Mouse (Mus musculus) MEL (cell line): ENCODE data around the gene Phf7. TPM values are rescaled to one million over a fixed set of nuclear protein-coding genes. Genes with fewer than 3 reads are reported as not detected.

Experiments used
- DNase-seq: peaks from one replicate; pipeline ENCODE4 v3.0.0; 2011; ENCODE audit warnings: low read depth, low spot score
- H3K27ac ChIP-seq: 2 replicates; pipeline ENCODE4 v1.5.1; 2012; ENCODE audit warnings: low read depth, mild to moderate bottlenecking, control low read depth, low read length, moderate library complexity; ENCODE audit not compliant: control insufficient read depth
- H3K27me3 ChIP-seq, 2 experiments: fragments of 150-350 bp in 1 of 2; sonication (generic) in 1 of 2; 2 replicates each; pipeline ENCODE4 v1.6.1; 2012; ENCODE audit warnings: low read length in 2 of 2, mild to moderate bottlenecking in 2 of 2, improper control_type of control experiment in 1 of 2, moderate library complexity in 1 of 2; ENCODE audit not compliant: insufficient read depth in 2 of 2, control insufficient read depth in 1 of 2
- H3K36me3 ChIP-seq, 2 experiments: 2 replicates each; pipeline ENCODE4 v1.6.1; 2012 to 2014; ENCODE audit warnings: low read length in 2 of 2, improper control_type of control experiment in 1 of 2, inconsistent platforms in 1 of 2, mild to moderate bottlenecking in 1 of 2; ENCODE audit not compliant: insufficient read depth in 2 of 2, control insufficient read depth in 1 of 2
- H3K4me1 ChIP-seq, 2 experiments: fragments of 150-350 bp in 1 of 2; sonication (generic) in 1 of 2; 2 replicates each; pipeline ENCODE4 v1.6.1; 2012; ENCODE audit warnings: low read length in 2 of 2, improper control_type of control experiment in 1 of 2, mild to moderate bottlenecking in 1 of 2; ENCODE audit not compliant: insufficient read depth in 2 of 2, control insufficient read depth in 1 of 2
- H3K4me3 ChIP-seq, 2 experiments: fragments of 150-350 bp in 1 of 2; sonication (generic) in 1 of 2; 2 replicates each; pipeline ENCODE4 v1.5.1; 2012; ENCODE audit warnings: low read depth in 2 of 2, low read length in 2 of 2, mild to moderate bottlenecking in 2 of 2, moderate library complexity in 2 of 2, control low read depth in 1 of 2, improper control_type of control experiment in 1 of 2; ENCODE audit not compliant: control insufficient read depth in 1 of 2, insufficient read depth in 1 of 2
- H3K79me2 ChIP-seq: 2 replicates; pipeline ENCODE4 v1.6.1; 2012; ENCODE audit warnings: mild to moderate bottlenecking, low read length, moderate library complexity; ENCODE audit not compliant: control insufficient read depth, poor library complexity, insufficient read depth
- H3K9ac ChIP-seq: 2 replicates; pipeline ENCODE4 v1.6.1; 2012; ENCODE audit warnings: low read depth, mild to moderate bottlenecking, control low read depth, low read length, moderate library complexity; ENCODE audit not compliant: control insufficient read depth, poor library complexity, severe bottlenecking
- H3K9me3 ChIP-seq: fragments of 150-350 bp; sonication (generic); replicated peaks from 2 replicates; pipeline ENCODE4 v1.6.1; 2012; ENCODE audit warnings: mild to moderate bottlenecking, low read length, improper control_type of control experiment, moderate library complexity; ENCODE audit not compliant: insufficient read depth
- BHLHE40 ChIP-seq: IDR thresholded peaks from 2 replicates; pipeline ENCODE4 v1.6.1; 2012; ENCODE audit warnings: low read depth, mild to moderate bottlenecking, inconsistent platforms, low read length, improper control_type of control experiment, borderline replicate concordance
- CTCF ChIP-seq, 3 experiments: IDR thresholded peaks in 2 of 3; conservative IDR thresholded peaks in 1 of 3; 2 replicates each; pipeline ENCODE4 v1.5.1; 2011 to 2012; ENCODE audit warnings: low read length in 3 of 3, low read depth in 2 of 3, mild to moderate bottlenecking in 2 of 3, improper control_type of control experiment in 1 of 3, inconsistent platforms in 1 of 3, mixed read lengths in 1 of 3, moderate library complexity in 1 of 3; ENCODE audit not compliant: control insufficient read depth in 1 of 3, insufficient read depth in 1 of 3, poor library complexity in 1 of 3, severe bottlenecking in 1 of 3
- E2F4 ChIP-seq: IDR thresholded peaks from 2 replicates; pipeline ENCODE4 v1.6.1; 2011; ENCODE audit warnings: low read depth, low read length, improper control_type of control experiment, borderline replicate concordance
- ETS1 ChIP-seq: IDR thresholded peaks from 2 replicates; pipeline ENCODE4 v1.6.1; 2012; ENCODE audit warnings: low read depth, mild to moderate bottlenecking, inconsistent platforms, low read length, improper control_type of control experiment, moderate library complexity
- GABPA ChIP-seq: IDR thresholded peaks from 2 replicates; pipeline ENCODE4 v1.6.1; 2012; ENCODE audit warnings: low read depth, mild to moderate bottlenecking, inconsistent platforms, low read length, improper control_type of control experiment, moderate library complexity
- HCFC1 ChIP-seq: IDR thresholded peaks from 2 replicates; pipeline ENCODE4 v1.6.1; 2012; ENCODE audit warnings: low read depth, mild to moderate bottlenecking, inconsistent platforms, low read length, improper control_type of control experiment, moderate library complexity
- JUND ChIP-seq: IDR thresholded peaks from 2 replicates; pipeline ENCODE4 v1.6.1; 2011; ENCODE audit warnings: low read depth, mild to moderate bottlenecking, improper control_type of control experiment, low read length
- KAT2A ChIP-seq: conservative IDR thresholded peaks from 2 replicates; pipeline ENCODE4 v1.6.1; 2012; ENCODE audit warnings: low read depth, low read length, improper control_type of control experiment, inconsistent platforms
- MAFK ChIP-seq: IDR thresholded peaks from 2 replicates; pipeline ENCODE4 v1.6.1; 2011; ENCODE audit warnings: low read depth, mild to moderate bottlenecking, low read length, improper control_type of control experiment, borderline replicate concordance
- MXI1 ChIP-seq: IDR thresholded peaks from 2 replicates; pipeline ENCODE4 v1.6.1; 2011; ENCODE audit warnings: mild to moderate bottlenecking, low read depth, low read length, improper control_type of control experiment
- MYB ChIP-seq: IDR thresholded peaks from 2 replicates; pipeline ENCODE4 v1.6.1; 2011; ENCODE audit warnings: mild to moderate bottlenecking, low read depth, low read length, improper control_type of control experiment
- MYC ChIP-seq: IDR thresholded peaks from 2 replicates; pipeline ENCODE4 v1.6.1; 2011; ENCODE audit warnings: low read depth, mild to moderate bottlenecking, low read length, improper control_type of control experiment, moderate library complexity
- POLR2A ChIP-seq, 2 experiments: IDR thresholded peaks; 2 replicates each; pipeline ENCODE4 v1.6.1; 2011 to 2012; ENCODE audit warnings: low read length in 2 of 2, mild to moderate bottlenecking in 2 of 2, control low read depth in 1 of 2, improper control_type of control experiment in 1 of 2, low read depth in 1 of 2, moderate library complexity in 1 of 2; ENCODE audit not compliant: control insufficient read depth in 1 of 2, insufficient read depth in 1 of 2, poor library complexity in 1 of 2
- POLR2AphosphoS5 ChIP-seq: IDR thresholded peaks from 2 replicates; pipeline ENCODE4 v1.6.1; 2012; ENCODE audit warnings: low read depth, borderline replicate concordance, mild to moderate bottlenecking, inconsistent platforms, low read length, moderate library complexity, mixed read lengths
- SMC3 ChIP-seq: IDR thresholded peaks from 2 replicates; pipeline ENCODE4 v1.6.1; 2011; ENCODE audit warnings: low read depth, low read length, improper control_type of control experiment
- UBTF ChIP-seq: IDR thresholded peaks from 2 replicates; pipeline ENCODE4 v1.6.1; 2012; ENCODE audit warnings: low read depth, mild to moderate bottlenecking, inconsistent platforms, low read length, improper control_type of control experiment, moderate library complexity, borderline replicate concordance; ENCODE audit not compliant: insufficient read depth
- USF1 ChIP-seq: IDR thresholded peaks from 2 replicates; pipeline ENCODE4 v1.6.1; 2014; ENCODE audit warnings: low read depth, mild to moderate bottlenecking, inconsistent platforms, low read length, improper control_type of control experiment, moderate library complexity
- USF2 ChIP-seq, 2 experiments: IDR thresholded peaks; 2 replicates each; pipeline ENCODE4 v1.6.1; 2011 to 2012; ENCODE audit warnings: improper control_type of control experiment in 2 of 2, low read length in 2 of 2, borderline replicate concordance in 1 of 2, inconsistent platforms in 1 of 2, low read depth in 1 of 2, mild to moderate bottlenecking in 1 of 2; ENCODE audit not compliant: insufficient read depth in 1 of 2
- ZC3H11A ChIP-seq: IDR thresholded peaks from 2 replicates; pipeline ENCODE4 v1.6.1; 2012; ENCODE audit warnings: low read depth, mild to moderate bottlenecking, inconsistent platforms, low read length, improper control_type of control experiment
- ZMIZ1 ChIP-seq: IDR thresholded peaks from 2 replicates; pipeline ENCODE4 v1.6.1; 2012; ENCODE audit warnings: low read depth, mild to moderate bottlenecking, inconsistent platforms, low read length, improper control_type of control experiment, moderate library complexity
- ZNF384 ChIP-seq: IDR thresholded peaks from 2 replicates; pipeline ENCODE4 v1.6.1; 2012; ENCODE audit warnings: low read depth, mild to moderate bottlenecking, inconsistent platforms, low read length, improper control_type of control experiment
- polyA plus RNA-seq, 2 experiments: library from polyadenylated mRNA; stranded (reverse) in 1 of 2; unstranded in 1 of 2; fragments of >175 nt in 1 of 2; fragments of >200 nt in 1 of 2; gene quantifications; 2 replicates each; pipeline versions ENCODE4 v1.2.1 to v1.2.4; 2012; ENCODE audit warnings: low replicate concordance in 2 of 2, low read depth in 1 of 2; ENCODE audit not compliant: insufficient read length in 2 of 2, insufficient read depth in 1 of 2, missing spikeins in 1 of 2
- total RNA-seq: library from RNA; depleted of rRNA; stranded (reverse); fragments of 300-350 nt; gene quantifications from 2 replicates; pipeline ENCODE4 v1.2.3, GENCODE M21; 2012

Phf7 gene
- total and polyA plus RNA-seq, 3 experiments: 6.0 to 7.6 TPM; not detected in 1

DNA sequence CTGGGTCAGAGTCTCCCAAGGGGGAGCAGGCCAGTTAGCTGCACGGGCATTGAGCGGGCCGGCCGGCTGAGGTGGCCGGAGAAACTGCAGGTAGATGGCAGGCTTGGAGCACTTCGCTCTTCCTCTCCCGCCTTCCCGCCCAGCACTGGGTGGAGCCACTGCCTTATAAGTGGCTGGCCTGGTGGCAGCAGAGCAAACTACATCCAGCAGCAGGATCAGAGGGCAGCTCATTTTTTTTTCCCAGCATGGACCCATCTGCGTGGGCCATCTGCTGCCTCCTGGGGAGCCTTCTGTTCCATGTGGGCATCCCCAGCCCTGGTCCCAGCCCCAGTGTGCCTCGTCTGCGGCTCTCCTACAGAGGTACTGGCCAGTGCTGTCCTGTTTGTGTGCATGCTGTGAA, 33.5 kb downstream of the Phf7 start, which contains the start of gene Sema3g:
Sema3g (plus strand) TSS at position 195 of the 400 bp plus-strand sequence.
- Histone ChIP-seq H3K9me3 (no peaks in the 10 kb centered on the region), H3K4me1 (peaks cover 0 to 2% of the 10 kb centered on the region in 2 experiments; a peak in 1 of 4 replicates), H3K4me3 (no peak within 1 kb of the TSS), H3K79me2 (no peaks in the 10 kb centered on the region), H3K27me3 (peaks cover 0 to 5% of the 10 kb centered on the region in 2 experiments; a peak in 2 of 4 replicates), H3K9ac (no peak within 1 kb of the TSS; the same call in 1 of the 2 replicates), H3K27ac (no peak within 1 kb of the TSS), H3K36me3 (no peaks in the 10 kb centered on the region)
- TF ChIP-seq CTCF (IDR thresholded peaks at IDR 0.05 in 2 of 3, conservative IDR thresholded peaks at IDR 0.05 in 1 of 3; ENCODE audit: control insufficient read depth in 1 of 3, insufficient read depth in 1 of 3, low read depth in 2 of 3, low read length in 3 of 3, poor library complexity in 1 of 3, severe bottlenecking in 1 of 3): peak in 2 of 3 experiments; percentile 26 to 33; a peak in 4 of 6 replicates
- TF ChIP-seq POLR2A (IDR thresholded peaks at IDR 0.05; ENCODE audit: control insufficient read depth in 1 of 2, insufficient read depth in 1 of 2, low read depth in 1 of 2, low read length in 2 of 2, poor library complexity in 1 of 2): no peak
- no peak for TF ChIP-seq MXI1
- DNase-seq: peak; percentile 65

DNA sequence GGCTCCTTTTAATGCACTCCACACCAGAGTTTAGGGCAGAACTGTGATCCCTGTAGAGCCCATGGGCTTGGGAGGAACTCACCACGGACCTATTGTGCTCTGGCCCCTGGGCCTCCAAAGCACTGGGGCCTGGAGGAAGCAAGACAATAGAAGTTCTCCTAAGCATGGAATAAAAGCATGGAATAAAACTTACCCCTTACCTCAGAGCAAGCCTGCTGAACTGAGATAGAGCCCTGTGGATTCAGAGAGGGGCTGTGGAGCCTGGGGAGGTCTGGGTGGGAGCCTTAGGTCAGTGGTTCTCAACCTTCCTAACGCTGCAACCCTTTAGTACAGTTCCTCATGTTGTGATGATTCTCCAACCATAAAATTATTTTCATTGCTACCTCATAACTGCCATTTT, 34.3 kb downstream of the Phf7 start, which contains the start of gene Nisch:
Nisch (minus strand) TSS at position 101 of the 400 bp plus-strand sequence.
- no peak for DNase-seq
- H3K36me3 ChIP-seq: no peaks in the 10 kb centered on the region
- H3K27ac ChIP-seq: no peak within 1 kb of the TSS
- peaks cover 0 to 2% of the 10 kb centered on the region in 2 experiments; a peak in 1 of 4 replicates for H3K4me1 ChIP-seq
- H3K9ac ChIP-seq: no peak within 1 kb of the TSS; the same call in 1 of the 2 replicates
- no peaks in the 10 kb centered on the region for H3K79me2 ChIP-seq
- H3K27me3 ChIP-seq: peaks cover 0 to 5% of the 10 kb centered on the region in 2 experiments; a peak in 2 of 4 replicates
- no peak for TF ChIP-seq ZC3H11A
- H3K4me3 ChIP-seq: no peak within 1 kb of the TSS
- H3K9me3 ChIP-seq: no peaks in the 10 kb centered on the region

DNA sequence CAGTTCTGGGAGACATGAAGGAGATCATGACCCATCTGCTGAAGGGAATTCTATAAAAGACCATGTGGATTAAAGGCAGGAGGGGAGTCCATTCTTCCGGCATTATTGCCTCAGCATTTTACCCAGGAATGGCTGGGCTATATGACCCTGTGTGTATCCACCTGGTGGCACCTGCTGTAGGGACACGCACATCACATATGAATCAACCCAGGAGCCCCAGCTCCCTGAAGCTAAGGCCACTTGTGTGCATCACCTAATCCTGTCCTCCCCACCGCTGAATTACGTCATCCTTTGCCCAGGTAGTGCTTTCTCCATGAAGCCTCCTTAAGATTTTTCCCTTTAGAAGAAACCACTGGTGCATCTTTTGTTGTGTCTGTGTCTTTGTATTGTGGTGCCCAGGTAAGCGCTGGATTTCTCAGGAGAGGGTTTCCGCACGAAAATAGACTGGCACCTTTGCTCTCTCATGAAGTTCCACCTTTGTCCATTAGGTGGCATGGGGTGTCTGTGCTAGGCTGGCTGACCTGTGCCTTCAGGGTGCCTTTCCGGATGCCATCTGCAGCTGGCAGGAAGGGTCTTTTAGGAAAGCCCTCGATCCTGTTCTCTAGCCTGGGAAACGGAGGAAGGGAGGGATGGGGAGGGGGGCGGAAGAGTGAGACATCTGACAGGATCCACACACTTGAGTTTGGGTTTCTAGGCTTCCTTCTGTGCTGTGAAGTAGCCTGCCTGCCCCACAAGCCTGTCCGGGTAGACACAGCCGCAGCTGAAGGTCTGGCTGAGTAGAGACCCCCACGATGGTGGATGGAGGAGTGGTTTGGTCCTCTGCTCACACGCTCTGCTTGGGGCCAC, 35.7 kb downstream of the Phf7 start:
- H3K27ac ChIP-seq: no peak overlapping the region
- H3K4me3 ChIP-seq: no peak overlapping the region
- no peak for TF ChIP-seq USF1
- no peak for TF ChIP-seq MXI1
- no peak for TF ChIP-seq MYB
- TF ChIP-seq BHLHE40: no peak
- TF ChIP-seq HCFC1: no peak
- TF ChIP-seq E2F4: no peak
- TF ChIP-seq GABPA: no peak
- 0 out of 2 replicates have a peak, but pooled peaks have one; percentile 35 for TF ChIP-seq ZNF384
- TF ChIP-seq SMC3: peak; percentile 75
- peak; percentile 76 to 85 (median 80) for TF ChIP-seq CTCF (IDR thresholded peaks at IDR 0.05 in 2 of 3, conservative IDR thresholded peaks at IDR 0.05 in 1 of 3; ENCODE audit: control insufficient read depth in 1 of 3, insufficient read depth in 1 of 3, low read depth in 2 of 3, low read length in 3 of 3, poor library complexity in 1 of 3, severe bottlenecking in 1 of 3)
- TF ChIP-seq UBTF: no peak
- no peak for TF ChIP-seq KAT2A
- TF ChIP-seq USF2 (IDR thresholded peaks at IDR 0.05; ENCODE audit: borderline replicate concordance in 1 of 2, insufficient read depth in 1 of 2, low read depth in 1 of 2, low read length in 2 of 2): no peak
- TF ChIP-seq MAFK: no peak
- TF ChIP-seq MYC: no peak
- no peak for TF ChIP-seq JUND
- peak; percentile 50 for TF ChIP-seq ZC3H11A
- no peak for TF ChIP-seq POLR2AphosphoS5
- no peak for TF ChIP-seq ZMIZ1
- no peak for TF ChIP-seq ETS1

More for the DNA sequence above, 35.7 kb downstream of the Phf7 start:
- 0 out of 2 replicates have a peak overlapping the region, but pooled peaks have one; percentile 26 for H3K9ac ChIP-seq
- no peaks in the 10 kb centered on the region for H3K9me3 ChIP-seq
- H3K27me3 ChIP-seq: peaks cover 0 to 5% of the 10 kb centered on the region in 2 experiments; a peak in 2 of 4 replicates
- DNase-seq: peak; percentile 70
- H3K4me1 ChIP-seq: peaks cover 0 to 2% of the 10 kb centered on the region in 2 experiments; a peak in 1 of 4 replicates
- no peaks in the 10 kb centered on the region for H3K79me2 ChIP-seq
- H3K36me3 ChIP-seq: no peaks in the 10 kb centered on the region
